Mouse (Mus musculus): ENCODE data around the gene Zbtb39. TPM values are rescaled to one million over a fixed set of nuclear protein-coding genes. Genes with fewer than 3 reads are reported as not detected.

Gene Zbtb39
- polyA plus RNA-seq (2015; fragmentation: Nextera tagmentation; extraction: Ambion mirVana): 3.7 and 3.8 TPM in 2 replicates

DNA sequence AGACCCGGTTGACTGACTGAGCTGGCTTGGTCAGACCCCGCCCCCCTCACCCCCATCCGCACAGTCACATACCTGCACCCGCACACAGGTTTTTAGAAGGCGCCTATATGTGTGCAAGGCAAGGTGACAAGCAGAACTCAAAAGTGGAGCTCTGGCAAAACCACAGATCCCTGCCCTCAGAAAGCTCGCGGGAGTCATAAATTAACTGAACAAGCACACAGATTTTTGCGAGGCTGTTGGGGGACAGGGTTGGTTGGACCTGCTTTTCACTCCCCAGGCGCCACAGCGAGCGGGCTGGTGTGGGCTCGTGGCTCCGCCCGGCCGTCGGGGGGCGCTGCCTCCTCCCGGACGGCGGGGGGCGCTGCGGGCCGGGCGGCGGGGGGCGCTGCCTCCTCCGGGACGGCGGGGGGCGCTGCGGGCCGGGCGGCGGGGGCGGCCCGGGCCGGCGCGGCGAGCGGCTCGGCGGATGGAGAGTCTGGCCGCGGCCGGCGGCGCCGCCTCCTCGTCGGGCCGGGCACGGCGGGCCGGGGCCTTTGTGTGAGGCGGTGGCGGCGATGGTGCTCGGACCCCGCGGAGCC is at the start of gene Zbtb39:
Zbtb39 (plus strand) TSS at position 456 of the 578 bp plus-strand sequence.
- Histone ChIP-seq H3K27me3 (0 out of 2 replicates have a peak, but pooled peaks cover 4% of the 10 kb centered on the region), H3K4me3 (peak within 1 kb of the TSS; percentile 96), H3K36me3 (peaks cover 29% of the 10 kb centered on the region), H3K4me2 (peak within 1 kb of the TSS; percentile 75), H3K4me1 (replicated peaks) (peaks cover 19% of the 10 kb centered on the region), H3K27ac (peak within 1 kb of the TSS; percentile 87), H3K9me3 (no peaks in the 10 kb centered on the region), H3K9ac (peak within 1 kb of the TSS; percentile 97)
- WGBS: 3% methylated on average over 44 of the region's 61 CpGs
- peak; percentile 81 for ATAC-seq (ENCODE audit: low FRiP score)

GRCm38 (mm10) chr10:127691053-127691452 is 48.3 kb upstream of the Zbtb39 start:
- 30% methylated on average over 1 of the region's 1 CpGs for WGBS

GRCm38 (mm10) chr10:127694636-127695035 is 44.7 kb upstream of the Zbtb39 start:
- Histone ChIP-seq H3K27me3 (no peaks in the 10 kb centered on the region), H3K9me3 (no peaks in the 10 kb centered on the region), H3K27ac (no peak overlapping the region), H3K4me3 (no peak overlapping the region), H3K36me3 (peaks cover 48% of the 10 kb centered on the region), H3K9ac (no peak overlapping the region), H3K4me2 (no peak overlapping the region), H3K4me1 (replicated peaks) (no peaks in the 10 kb centered on the region)
- WGBS: 56% methylated on average over 2 of the region's 2 CpGs
- no peak for ATAC-seq (ENCODE audit: low FRiP score)

More at GRCm38 (mm10) chr10:127691053-127691452, 48.3 kb upstream of the Zbtb39 start:
- H3K27ac ChIP-seq: no peak overlapping the region
- no peak for ATAC-seq (ENCODE audit: low FRiP score)
- no peak overlapping the region for H3K9ac ChIP-seq
- H3K36me3 ChIP-seq: peaks cover 32% of the 10 kb centered on the region
- no peaks in the 10 kb centered on the region for H3K4me1 ChIP-seq (replicated peaks)
- H3K27me3 ChIP-seq: no peaks in the 10 kb centered on the region
- no peak overlapping the region for H3K4me3 ChIP-seq
- no peak overlapping the region for H3K4me2 ChIP-seq
- H3K9me3 ChIP-seq: no peaks in the 10 kb centered on the region

- ATAC-seq (ENCODE audit: low FRiP score): no peak
- H3K4me2 ChIP-seq: no peak overlapping the region
- H3K36me3 ChIP-seq: peaks cover 46% of the 10 kb centered on the region
- H3K27me3 ChIP-seq: no peaks in the 10 kb centered on the region
- H3K9ac ChIP-seq: no peak overlapping the region
- H3K9me3 ChIP-seq: no peaks in the 10 kb centered on the region
- 96% methylated on average over 7 of the region's 7 CpGs for WGBS
- no peaks in the 10 kb centered on the region for H3K4me1 ChIP-seq (replicated peaks)
- H3K27ac ChIP-seq: no peak overlapping the region
- no peak overlapping the region for H3K4me3 ChIP-seq
These were observed 43.6 kb upstream of the Zbtb39 start for GRCm38 (mm10) chr10:127695775-127696174.

DNA sequence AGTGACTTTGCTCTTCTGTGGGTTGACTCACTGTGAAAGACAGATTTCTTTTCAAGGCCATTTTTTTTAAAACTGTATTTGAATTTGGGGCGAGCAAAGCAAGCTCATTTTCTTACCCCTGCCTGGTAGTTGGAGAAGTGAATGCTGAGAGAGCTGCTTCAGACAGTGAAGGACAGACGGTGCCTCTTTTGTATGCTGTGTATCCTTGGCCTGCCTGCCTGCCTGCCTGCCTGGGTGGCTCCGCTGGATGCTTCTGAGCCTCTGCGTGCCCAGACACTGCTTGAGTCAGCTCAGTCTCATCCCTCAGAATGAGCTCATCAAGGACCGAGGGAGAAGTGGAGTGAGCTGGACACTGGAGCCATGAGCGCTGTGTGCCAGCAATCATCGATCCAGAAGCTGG is 40.4 kb upstream of the Zbtb39 start:
- H3K36me3 ChIP-seq: peaks cover 28% of the 10 kb centered on the region
- no peaks in the 10 kb centered on the region for H3K9me3 ChIP-seq
- no peaks in the 10 kb centered on the region for H3K4me1 ChIP-seq (replicated peaks)
- no peak for ATAC-seq (ENCODE audit: low FRiP score)
- no peaks in the 10 kb centered on the region for H3K27me3 ChIP-seq
- no peak overlapping the region for H3K27ac ChIP-seq
- no peak overlapping the region for H3K4me3 ChIP-seq
- H3K9ac ChIP-seq: no peak overlapping the region
- H3K4me2 ChIP-seq: no peak overlapping the region
- 93% methylated on average over 7 of the region's 7 CpGs for WGBS

GRCm38 (mm10) chr10:127703299-127703698 is 36.0 kb upstream of the Zbtb39 start:
- no peak overlapping the region for H3K9ac ChIP-seq
- ATAC-seq (ENCODE audit: low FRiP score): no peak
- WGBS: 53% methylated on average over 4 of the region's 4 CpGs
- no peaks in the 10 kb centered on the region for H3K4me1 ChIP-seq (replicated peaks)
- H3K4me3 ChIP-seq: no peak overlapping the region
- no peak overlapping the region for H3K4me2 ChIP-seq
- no peaks in the 10 kb centered on the region for H3K27me3 ChIP-seq
- H3K9me3 ChIP-seq: no peaks in the 10 kb centered on the region
- H3K36me3 ChIP-seq: peaks cover 9% of the 10 kb centered on the region; the same call in 1 of the 2 replicates
- H3K27ac ChIP-seq: no peak overlapping the region

DNA sequence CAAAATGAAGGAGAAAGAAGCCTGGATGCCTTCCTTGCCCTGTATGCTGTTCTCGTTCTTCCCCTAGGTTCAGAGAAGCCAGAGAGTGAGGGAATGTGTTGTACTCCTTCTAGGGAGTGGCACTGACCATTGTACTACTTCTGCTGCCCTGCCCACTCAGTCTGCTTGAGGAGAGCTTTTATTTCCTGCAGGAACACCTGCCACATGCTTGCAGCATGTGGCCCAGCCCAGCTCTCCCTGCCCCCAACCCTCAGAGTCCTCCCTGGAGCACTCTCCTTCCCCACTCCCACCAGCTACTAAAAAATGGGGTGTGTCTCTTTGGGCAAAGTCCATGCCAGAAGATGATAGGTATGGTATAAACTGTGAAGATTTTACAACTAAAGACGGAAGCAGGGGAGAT is 35.0 kb upstream of the Zbtb39 start:
- no peak for ATAC-seq (ENCODE audit: low FRiP score)
- H3K36me3 ChIP-seq: peaks cover under 1% of the 10 kb centered on the region; the same call in 1 of the 2 replicates
- H3K9ac ChIP-seq: no peak overlapping the region
- 70% methylated on average over 2 of the region's 2 CpGs for WGBS
- H3K4me2 ChIP-seq: no peak overlapping the region
- H3K27me3 ChIP-seq: no peaks in the 10 kb centered on the region
- no peak overlapping the region for H3K27ac ChIP-seq
- H3K9me3 ChIP-seq: no peaks in the 10 kb centered on the region
- no peaks in the 10 kb centered on the region for H3K4me1 ChIP-seq (replicated peaks)
- H3K4me3 ChIP-seq: no peak overlapping the region

DNA sequence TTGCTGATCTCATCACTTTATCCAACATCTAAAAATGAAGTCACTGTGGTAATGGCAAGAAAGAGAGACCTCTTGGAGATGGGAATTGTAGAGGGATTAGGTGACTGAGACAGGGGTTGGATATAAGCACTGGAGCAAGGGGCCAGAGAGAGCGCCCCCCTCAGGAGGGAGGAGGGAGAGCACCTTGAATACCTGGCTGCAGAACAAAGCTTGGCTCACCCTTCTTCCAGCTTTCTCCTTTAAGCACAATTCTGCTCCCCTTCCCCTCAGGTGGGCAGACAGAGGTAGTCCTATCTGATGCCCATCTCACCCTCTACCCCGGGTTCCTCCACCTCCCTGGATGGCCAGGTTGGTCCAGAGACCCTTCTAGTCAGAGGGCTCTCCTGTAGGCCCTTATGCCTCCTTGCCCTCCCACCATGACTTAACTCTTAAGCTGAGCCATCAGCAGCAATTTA is 34.5 kb upstream of the Zbtb39 start, which contains the start of gene Myo1a:
Myo1a (plus strand) TSS at position 405 of the 455 bp plus-strand sequence.
- Histone ChIP-seq H3K27ac (no peak within 1 kb of the TSS), H3K9ac (no peak within 1 kb of the TSS), H3K4me1 (replicated peaks) (no peaks in the 10 kb centered on the region), H3K4me2 (no peak within 1 kb of the TSS), H3K36me3 (no peaks in the 10 kb centered on the region), H3K4me3 (no peak within 1 kb of the TSS), H3K27me3 (no peaks in the 10 kb centered on the region), H3K9me3 (no peaks in the 10 kb centered on the region)
- no peak for ATAC-seq (ENCODE audit: low FRiP score)
- WGBS: 72% methylated on average over 2 of the region's 2 CpGs

- Histone ChIP-seq H3K4me2 (no peak overlapping the region), H3K4me3 (no peak overlapping the region), H3K4me1 (replicated peaks) (no peaks in the 10 kb centered on the region), H3K27ac (no peak overlapping the region), H3K36me3 (no peaks in the 10 kb centered on the region), H3K27me3 (no peaks in the 10 kb centered on the region), H3K9ac (no peak overlapping the region), H3K9me3 (no peaks in the 10 kb centered on the region)
- 92% methylated on average over 4 of the region's 4 CpGs for WGBS
- ATAC-seq (ENCODE audit: low FRiP score): no peak
These were observed 33.6 kb upstream of the Zbtb39 start for GRCm38 (mm10) chr10:127705783-127706182.

DNA sequence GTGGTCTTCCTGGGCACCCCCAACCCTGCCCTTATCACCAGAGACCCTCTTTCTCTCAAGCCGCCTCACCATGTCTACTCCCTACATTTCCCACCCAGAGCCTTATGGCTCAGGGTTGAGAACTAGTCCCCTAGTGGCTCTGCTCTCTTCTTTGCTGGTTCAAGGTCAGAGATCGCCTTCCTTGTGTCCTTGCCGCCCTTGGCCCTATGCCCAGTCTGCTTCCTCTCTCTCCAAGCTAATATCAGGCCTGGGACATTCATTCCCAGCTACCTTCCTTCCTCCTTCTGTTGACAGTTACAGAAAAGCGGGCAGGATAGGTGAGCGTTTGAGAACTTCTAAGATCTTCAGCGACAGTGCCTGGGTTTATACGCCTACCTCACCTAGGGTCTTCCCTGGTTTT is 31.6 kb upstream of the Zbtb39 start:
- Histone ChIP-seq H3K4me3 (no peak overlapping the region), H3K9ac (no peak overlapping the region), H3K27ac (no peak overlapping the region), H3K9me3 (no peaks in the 10 kb centered on the region), H3K4me1 (replicated peaks) (no peaks in the 10 kb centered on the region), H3K36me3 (no peaks in the 10 kb centered on the region), H3K27me3 (no peaks in the 10 kb centered on the region), H3K4me2 (no peak overlapping the region)
- 88% methylated on average over 7 of the region's 7 CpGs for WGBS
- ATAC-seq (ENCODE audit: low FRiP score): no peak

DNA sequence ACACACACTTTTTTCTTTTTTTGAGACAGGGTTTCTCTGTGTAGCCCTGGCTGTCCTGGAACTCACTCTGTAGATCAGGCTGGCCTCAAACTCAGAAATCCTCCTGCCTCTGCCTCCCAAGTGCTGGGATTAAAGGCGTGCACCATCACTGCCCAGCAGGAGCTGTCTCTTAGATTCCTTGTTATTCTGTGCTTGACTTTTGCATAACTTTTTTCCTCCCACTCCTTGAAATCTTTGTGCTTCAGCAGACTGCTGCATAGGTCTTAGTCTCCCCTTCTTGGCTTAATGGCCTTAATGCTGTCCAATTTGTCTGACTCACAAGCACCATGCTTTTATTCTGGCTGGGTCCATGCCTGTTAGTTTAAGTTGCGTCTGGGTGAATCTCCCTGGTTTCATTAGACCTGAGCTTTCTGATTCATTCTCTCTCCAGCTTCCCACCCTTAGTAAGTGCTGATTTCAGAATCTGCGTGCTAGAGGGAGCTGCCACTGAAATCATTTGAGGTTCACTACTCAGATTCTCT is 30.4 kb upstream of the Zbtb39 start:
- no peaks in the 10 kb centered on the region for H3K36me3 ChIP-seq
- no peak overlapping the region for H3K4me2 ChIP-seq
- no peak overlapping the region for H3K4me3 ChIP-seq
- no peaks in the 10 kb centered on the region for H3K9me3 ChIP-seq
- no peaks in the 10 kb centered on the region for H3K27me3 ChIP-seq
- H3K4me1 ChIP-seq (replicated peaks): no peaks in the 10 kb centered on the region
- WGBS: 90% methylated on average over 3 of the region's 3 CpGs
- H3K27ac ChIP-seq: no peak overlapping the region
- no peak overlapping the region for H3K9ac ChIP-seq
- no peak for ATAC-seq (ENCODE audit: low FRiP score)

GRCm38 (mm10) chr10:127710331-127710730 is 29.0 kb upstream of the Zbtb39 start:
- no peaks in the 10 kb centered on the region for H3K4me1 ChIP-seq (replicated peaks)
- no peaks in the 10 kb centered on the region for H3K27me3 ChIP-seq
- no peak for ATAC-seq (ENCODE audit: low FRiP score)
- 87% methylated on average over 13 of the region's 13 CpGs for whole genome bisulfite sequencing
- no peak overlapping the region for H3K4me2 ChIP-seq
- no peak overlapping the region for H3K4me3 ChIP-seq
- no peaks in the 10 kb centered on the region for H3K9me3 ChIP-seq
- H3K36me3 ChIP-seq: no peaks in the 10 kb centered on the region
- no peak overlapping the region for H3K9ac ChIP-seq
- H3K27ac ChIP-seq: no peak overlapping the region

GRCm38 (mm10) chr10:127712736-127713135 is 26.6 kb upstream of the Zbtb39 start:
- Histone ChIP-seq H3K27ac (no peak overlapping the region), H3K4me2 (no peak overlapping the region), H3K9me3 (no peaks in the 10 kb centered on the region), H3K27me3 (no peaks in the 10 kb centered on the region), H3K4me1 (replicated peaks) (no peaks in the 10 kb centered on the region), H3K9ac (no peak overlapping the region), H3K4me3 (no peak overlapping the region), H3K36me3 (no peaks in the 10 kb centered on the region)
- WGBS: 81% methylated on average over 6 of the region's 6 CpGs
- ATAC-seq (ENCODE audit: low FRiP score): no peak

Measured in hindbrain, embryonic 13.5 days (tissue).